Mouse (Mus musculus) left cerebral cortex, postnatal 14 days (tissue): ENCODE results near the gene Hoxc13. TPM values are rescaled to one million over a fixed set of nuclear protein-coding genes. Genes with fewer than 3 reads are reported as not detected.

Source experiments
- DNase-seq, 2 experiments: peaks; one replicate each; pipeline ENCODE4 v3.0.0; 2021 to 2022; ENCODE audit warnings: low spot score in 2 of 2, mixed read lengths in 1 of 2
- intact Hi-C: fragments of 180-260 bp; cut with DNase I; formaldehyde crosslinking; loops from one replicate; pipeline ENCODE4 v1.15.1; 2025
- total RNA-seq, 2 experiments: library from RNA; stranded (reverse); gene quantifications; 2 replicates each; pipeline ENCODE4 v1.2.3; 2021

The Hoxc13 gene
- total RNA-seq, 2 experiments from 2014 or later, result not detected

DNA sequence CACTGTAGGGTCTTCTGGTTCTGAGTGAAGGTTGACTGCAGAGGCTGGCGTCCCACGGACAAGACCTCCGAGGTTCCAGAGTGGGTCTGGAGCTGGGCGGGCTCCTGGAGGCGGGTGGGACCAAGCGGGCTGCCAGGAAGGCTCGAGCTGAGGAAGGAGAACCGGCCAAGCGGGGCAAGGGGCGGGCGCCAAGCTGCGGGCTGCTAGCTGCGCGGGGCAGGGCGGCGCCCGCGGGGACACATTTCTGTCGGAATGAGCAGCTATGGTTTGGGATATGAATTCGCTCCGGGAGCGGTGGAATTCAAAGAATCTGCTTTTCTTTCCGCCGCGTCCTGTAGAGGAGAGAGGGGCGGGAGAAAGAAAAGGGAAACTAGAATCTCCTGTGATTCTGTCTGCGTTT, 14.0 kb downstream of the Hoxc13 start:
- DNase-seq, result no peak

DNA sequence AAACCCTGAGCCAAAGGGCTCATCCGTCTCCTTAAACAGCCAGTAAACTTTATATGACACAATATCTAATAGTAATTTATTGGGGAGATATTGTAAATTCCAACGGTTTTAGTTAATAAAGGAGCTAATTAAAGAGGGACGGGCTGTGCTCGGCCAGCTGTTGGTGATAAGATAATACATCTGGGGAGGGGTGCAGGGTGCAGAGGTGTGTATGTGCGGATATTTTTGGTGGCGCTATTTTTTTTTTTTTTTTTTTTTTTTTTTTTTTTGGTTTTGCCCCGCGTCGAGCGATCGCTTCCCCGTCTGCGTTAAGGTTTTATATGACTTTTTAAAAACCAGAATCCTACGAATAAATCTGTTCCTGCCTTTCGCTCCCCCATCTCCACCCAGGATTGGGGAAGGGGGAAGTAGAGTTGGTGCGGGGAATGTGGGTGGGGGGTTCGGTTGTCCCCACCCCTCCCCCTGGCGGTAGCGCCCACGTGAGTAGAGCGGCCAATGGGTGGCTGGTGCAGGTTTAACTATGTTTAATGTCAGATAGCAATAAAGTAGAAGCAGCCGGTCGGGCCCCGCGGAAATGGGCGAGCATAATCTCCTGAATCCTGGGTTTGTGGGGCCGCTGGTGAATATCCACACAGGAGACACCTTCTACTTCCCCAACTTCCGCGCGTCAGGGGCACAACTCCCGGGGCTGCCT, 15.5 kb downstream of the Hoxc13 start, which contains the start of gene Hoxc12:
Hoxc12 (plus strand) TSS at position 479 of the 694 bp plus-strand sequence.
- no peak for DNase-seq
- intact Hi-C loops, result no loop called here

More for the DNA sequence above, 14.0 kb downstream of the Hoxc13 start:
- intact Hi-C loops, result no loop called here

DNA sequence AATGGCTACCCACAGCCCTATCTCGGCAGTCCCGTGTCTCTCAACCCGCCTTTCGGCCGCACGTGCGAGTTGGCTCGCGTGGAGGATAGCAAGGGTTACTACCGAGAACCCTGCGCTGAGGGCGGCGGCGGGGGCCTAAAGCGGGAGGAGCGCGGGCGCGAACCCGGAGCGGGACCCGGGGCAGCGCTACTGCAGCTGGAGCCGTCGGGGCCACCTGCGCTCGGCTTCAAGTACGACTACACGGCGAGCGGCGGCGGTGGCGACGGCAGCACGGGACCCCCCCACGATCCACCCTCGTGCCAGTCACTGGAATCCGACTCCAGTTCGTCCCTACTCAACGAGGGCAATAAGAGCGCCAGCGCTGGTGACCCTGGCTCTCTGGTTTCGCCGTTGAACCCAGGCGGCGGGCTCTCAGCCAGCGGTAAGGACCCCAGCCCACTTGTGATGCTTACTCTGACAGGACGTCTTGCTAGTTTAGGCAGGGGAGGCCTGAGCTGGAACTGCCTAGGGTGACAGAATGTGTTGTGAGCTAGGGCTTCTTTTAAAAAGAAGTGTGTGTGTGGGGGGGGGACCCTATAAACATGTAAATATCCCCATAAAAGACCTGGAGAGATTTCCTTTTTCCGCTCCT, 16.2 kb downstream of the Hoxc13 start:
- DNase-seq, result no peak
- intact Hi-C loops, result no loop called here

- intact Hi-C loops, result no loop called here
- DNase-seq, result no peak
These were observed 18.6 kb downstream of the Hoxc13 start for GRCm38 (mm10) chr15:102939256-102940155.

DNA sequence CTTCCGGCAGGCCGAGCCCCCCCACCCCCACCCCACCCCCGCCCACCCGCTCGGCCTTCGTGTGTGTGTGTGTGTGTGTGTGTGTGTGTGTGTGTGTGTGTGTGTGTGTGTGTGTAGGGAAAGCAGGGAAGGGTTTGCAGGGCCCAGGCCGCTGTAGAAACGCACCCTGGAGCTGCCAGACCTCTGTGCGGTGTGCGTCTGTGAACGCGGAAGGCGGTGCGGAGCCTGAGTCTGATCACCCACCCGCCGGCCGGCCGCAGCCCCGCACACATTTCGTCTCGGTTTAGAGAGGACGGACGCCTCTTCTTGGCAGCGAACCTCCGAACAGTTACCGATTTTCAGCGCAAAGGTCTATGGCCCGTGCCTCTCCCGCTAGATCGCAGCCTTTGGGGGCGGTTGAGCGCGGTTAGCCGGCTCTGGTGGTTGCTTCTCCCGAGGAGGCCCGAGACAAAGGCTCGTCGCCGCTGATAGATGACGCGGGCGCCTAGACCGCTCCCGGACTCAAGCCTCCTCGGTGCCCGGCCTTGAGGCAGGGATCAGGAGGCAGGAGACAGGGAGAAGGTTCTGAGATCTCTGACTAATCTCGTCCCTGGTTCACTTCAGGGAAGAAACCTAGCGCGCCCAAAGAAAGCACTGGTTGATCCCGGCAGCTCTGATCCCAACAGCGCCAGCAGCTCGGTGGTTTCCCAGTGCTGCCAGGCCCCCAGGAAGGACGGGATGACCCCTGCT, 22.0 kb downstream of the Hoxc13 start:
- DNase-seq, result no peak
- intact Hi-C loops, result no loop called here

DNA sequence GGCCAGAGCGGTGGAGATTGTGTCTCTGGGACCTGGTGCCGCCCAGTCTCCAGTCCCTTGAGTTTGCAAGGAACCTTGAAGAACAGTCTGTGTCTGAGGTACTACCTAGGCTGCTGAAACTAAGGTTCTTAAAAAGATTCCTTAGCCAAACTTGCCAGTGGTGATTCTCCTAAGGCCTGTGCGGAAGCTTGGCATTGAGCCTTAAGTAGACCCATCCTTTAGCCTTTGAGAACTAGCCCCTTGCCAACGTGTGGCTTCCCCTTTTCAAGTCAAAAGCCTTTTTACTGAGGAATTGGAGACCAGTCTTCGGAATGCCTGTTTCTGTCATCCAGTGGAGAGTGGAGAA, 22.5 kb downstream of the Hoxc13 start:
- intact Hi-C loops, result no loop called here
- DNase-seq, result no peak

- intact Hi-C loops, result no loop called here
These were observed 24.5 kb downstream of the Hoxc13 start for GRCm38 (mm10) chr15:102945185-102946077.

DNA sequence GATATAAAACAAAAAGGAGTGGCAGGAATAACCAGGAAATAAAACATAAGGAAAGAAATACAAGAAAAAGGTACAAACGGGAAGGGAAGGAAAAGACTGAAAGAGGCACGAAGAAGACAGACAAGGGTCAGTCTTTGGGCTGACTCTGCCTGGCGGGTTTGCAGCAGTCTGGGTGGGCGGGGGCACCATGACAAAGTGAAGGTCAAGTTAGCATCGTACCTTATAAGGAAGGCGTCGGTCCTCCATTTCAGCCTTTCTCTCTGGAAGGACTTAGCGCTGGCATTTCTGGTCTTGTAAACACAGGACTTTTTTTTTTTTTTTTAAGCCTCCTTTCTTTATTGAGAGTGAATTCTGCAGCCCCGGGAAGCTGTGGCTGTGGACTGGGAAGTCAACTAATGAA, 26.4 kb downstream of the Hoxc13 start:
- intact Hi-C loops, result no loop called here
- no peak for DNase-seq

More at GRCm38 (mm10) chr15:102945185-102946077, 24.5 kb downstream of the Hoxc13 start:
- DNase-seq, result no peak

- intact Hi-C loops, result no loop called here
- no peak for DNase-seq
These were observed 27.9 kb downstream of the Hoxc13 start for GRCm38 (mm10) chr15:102948842-102949241.

DNA sequence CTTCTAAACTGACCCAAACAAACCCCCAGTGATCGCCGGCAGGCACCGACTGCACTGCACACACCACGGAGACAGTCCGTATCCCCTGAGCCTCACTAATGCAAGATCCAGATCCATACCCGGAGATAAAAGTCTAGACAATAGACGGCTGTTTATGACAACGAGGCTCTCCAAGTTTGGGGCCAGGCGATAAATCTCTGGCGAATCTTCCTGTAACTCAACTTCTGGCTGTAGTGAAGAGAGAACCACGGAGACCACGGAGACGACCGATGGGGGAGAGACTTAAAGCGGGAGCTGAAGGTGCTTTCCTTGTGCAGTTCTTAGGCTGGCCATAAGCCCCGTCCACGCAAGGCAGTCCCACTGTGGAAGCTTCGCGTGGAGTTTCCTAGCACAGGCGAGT, 28.8 kb downstream of the Hoxc13 start:
- DNase-seq, result no peak
- intact Hi-C loops, result no loop called here

GRCm38 (mm10) chr15:102950877-102951276, 30.0 kb downstream of the Hoxc13 start:
- DNase-seq, result no peak
- intact Hi-C loops, result no loop called here

GRCm38 (mm10) chr15:102953561-102953960, 32.7 kb downstream of the Hoxc13 start:
- DNase-seq, result no peak
- intact Hi-C loops, result no loop called here

DNA sequence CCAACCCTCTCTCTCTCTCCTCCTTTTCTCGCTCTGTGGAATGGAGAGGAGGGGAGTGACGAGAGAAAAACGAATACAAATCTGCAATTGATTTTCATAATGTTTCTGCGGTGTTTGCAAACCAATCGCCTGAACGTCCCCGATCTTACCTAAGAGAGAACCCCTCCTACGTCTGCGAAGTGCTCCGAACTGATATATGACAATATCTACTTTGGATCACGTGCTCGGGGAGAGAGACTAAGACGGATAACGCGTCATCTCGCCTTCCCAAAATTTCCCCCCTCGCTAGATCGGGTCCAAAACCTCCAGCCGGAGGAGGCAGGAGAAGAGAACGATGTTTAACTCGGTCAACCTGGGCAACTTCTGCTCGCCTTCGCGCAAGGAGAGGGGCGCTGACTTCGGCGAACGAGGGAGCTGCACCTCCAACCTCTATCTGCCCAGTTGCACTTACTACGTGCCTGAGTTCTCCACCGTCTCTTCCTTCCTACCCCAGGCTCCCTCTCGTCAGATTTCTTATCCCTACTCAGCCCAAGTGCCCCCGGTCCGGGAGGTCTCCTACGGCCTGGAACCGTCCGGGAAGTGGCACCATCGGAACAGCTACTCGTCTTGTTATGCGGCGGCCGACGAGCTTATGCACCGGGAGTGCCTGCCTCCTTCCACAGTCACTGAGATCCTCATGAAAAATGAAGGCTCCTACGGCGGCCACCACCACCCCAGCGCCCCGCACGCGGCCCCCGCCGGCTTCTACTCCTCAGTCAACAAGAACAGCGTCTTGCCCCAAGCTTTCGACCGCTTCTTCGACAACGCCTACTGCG, 33.5 kb downstream of the Hoxc13 start, which contains the start of gene Hoxc11:
Hoxc11 (plus strand) TSS at position 236 of the 815 bp plus-strand sequence.
- no peak for DNase-seq
- intact Hi-C loops, result no loop called here

GRCm38 (mm10) chr15:102955007-102955382, 34.1 kb downstream of the Hoxc13 start:
- intact Hi-C loops, result no loop called here
- DNase-seq, result no peak

GRCm38 (mm10) chr15:102955833-102956640, 35.1 kb downstream of the Hoxc13 start:
- intact Hi-C loops, result no loop called here
- no peak for DNase-seq

GRCm38 (mm10) chr15:102956906-102957305, 36.0 kb downstream of the Hoxc13 start:
- intact Hi-C loops, result no loop called here
- no peak for DNase-seq

GRCm38 (mm10) chr15:102959663-102960191, 38.8 kb downstream of the Hoxc13 start:
- intact Hi-C loops, result loop anchor here (10.0 kb wide), 1 partner anchor 265 kb away; no protein-coding TSS in a partner anchor
- DNase-seq, result no peak
